Mouse (Mus musculus) adrenal gland, postnatal 36 days (tissue): ENCODE results near the gene Prkag2. TPM values are rescaled to one million over a fixed set of nuclear protein-coding genes. Genes with fewer than 3 reads are reported as not detected.
"Not testable (repeated sequence)": the region's sequence is repeated elsewhere in the genome, so short reads cannot be mapped to it uniquely, and the experiment has no call there.

ENCODE experiments used
- DNase-seq, 2 experiments: peaks; one replicate each; pipeline ENCODE4 v3.0.0; 2021; ENCODE audit warnings: mixed read lengths in 1 of 2
- total RNA-seq, 2 experiments: library from RNA; stranded (reverse); gene quantifications; 2 replicates each; pipeline ENCODE4 v1.2.3; 2021

The Prkag2 gene
- total RNA-seq, 2 experiments from 2014 or later: 36.8 to 42.7 TPM

- DNase-seq: no peak
Observed at GRCm38 (mm10) chr5:24873221-24873620, 227.2 kb downstream of the Prkag2 start.

DNA sequence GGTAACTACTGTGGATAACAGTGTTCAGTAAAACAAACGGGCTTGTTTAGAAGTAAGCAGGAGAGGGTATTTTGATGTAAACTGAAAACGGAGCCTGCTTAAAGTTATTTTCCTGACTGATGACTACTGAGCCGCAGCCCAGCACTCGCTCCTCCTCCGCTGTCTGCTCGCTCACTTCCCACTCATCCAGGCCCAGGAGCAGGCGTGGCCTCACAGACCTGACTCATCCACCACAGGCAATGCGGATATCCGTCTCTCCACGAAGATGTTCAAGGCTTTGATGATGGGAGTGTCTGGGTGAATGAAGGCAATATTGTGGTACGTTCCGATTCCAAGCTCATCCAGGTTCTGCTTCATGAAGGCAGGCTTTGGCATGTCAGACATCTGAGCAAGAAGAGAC lies 229.2 kb downstream of the Prkag2 start:
- DNase-seq: peak; percentile 75 to 76

DNA sequence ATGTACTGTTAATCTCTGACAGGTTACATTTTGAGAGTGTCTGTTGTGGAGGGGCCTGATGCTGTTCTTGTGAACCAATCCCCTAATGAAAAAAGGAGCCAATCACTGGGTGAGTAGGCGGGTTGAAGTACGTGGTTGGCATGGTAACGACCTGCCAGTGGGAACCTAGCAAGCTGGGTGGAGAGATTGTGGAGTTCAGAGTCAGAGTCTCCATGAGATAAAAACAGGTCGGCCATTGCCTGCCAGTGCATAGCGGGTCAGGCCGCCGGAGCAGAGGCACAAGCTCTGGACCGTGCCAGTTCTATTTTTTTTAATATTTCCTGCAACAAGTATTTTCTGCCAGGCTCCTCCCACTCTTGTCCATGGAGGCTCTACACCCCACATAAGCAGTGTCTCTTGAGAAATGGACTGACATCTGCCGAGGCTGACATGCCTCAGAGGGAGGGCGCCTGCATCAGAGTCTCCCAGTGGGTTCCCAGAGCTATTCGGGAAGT lies 230.6 kb downstream of the Prkag2 start:
- no peak for DNase-seq

- DNase-seq: no peak
Observed at GRCm38 (mm10) chr5:24863804-24864203, 236.6 kb downstream of the Prkag2 start.

GRCm38 (mm10) chr5:24861449-24861930 lies 239.0 kb downstream of the Prkag2 start:
- DNase-seq: no peak

GRCm38 (mm10) chr5:24860635-24861448 lies 239.6 kb downstream of the Prkag2 start:
- peak; percentile 60 to 68 for DNase-seq

DNA sequence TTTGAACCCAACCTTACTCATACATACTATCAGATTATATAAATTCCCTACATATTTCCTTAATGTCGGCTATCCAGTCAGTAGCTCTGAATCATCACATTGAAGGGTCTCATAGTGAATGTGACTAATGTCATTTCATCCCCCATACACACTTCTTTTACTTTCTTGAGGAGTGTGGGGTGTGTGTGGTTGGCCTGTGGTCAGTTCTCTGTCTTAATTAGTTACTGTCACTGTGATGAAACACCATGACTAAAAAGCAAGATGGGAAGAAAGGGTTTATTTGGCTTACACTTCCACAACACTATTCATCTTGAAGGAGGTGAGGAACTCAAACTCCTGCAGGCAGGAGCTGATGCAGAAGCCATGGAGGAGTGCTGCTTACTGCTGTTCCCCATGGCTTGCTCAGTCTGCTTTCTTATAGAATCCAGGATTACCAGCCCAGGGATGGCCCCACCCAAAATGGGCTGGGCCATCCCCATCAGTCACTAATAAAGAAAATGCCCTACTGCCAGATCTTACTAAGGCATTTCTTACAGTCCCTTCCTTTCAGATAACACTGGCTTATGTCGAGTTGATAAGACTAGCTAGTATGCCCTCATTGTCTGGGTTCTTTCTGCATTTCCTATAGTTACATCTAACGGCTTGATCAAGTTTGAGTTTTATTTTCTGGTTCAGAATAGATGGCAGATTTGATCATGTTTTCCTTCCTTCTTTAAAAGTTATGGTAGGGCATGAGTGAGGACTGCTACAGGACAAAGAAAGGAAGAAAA lies 240.5 kb downstream of the Prkag2 start:
- no peak for DNase-seq

GRCm38 (mm10) chr5:24854827-24855600 lies 245.4 kb downstream of the Prkag2 start:
- no peak for DNase-seq

DNA sequence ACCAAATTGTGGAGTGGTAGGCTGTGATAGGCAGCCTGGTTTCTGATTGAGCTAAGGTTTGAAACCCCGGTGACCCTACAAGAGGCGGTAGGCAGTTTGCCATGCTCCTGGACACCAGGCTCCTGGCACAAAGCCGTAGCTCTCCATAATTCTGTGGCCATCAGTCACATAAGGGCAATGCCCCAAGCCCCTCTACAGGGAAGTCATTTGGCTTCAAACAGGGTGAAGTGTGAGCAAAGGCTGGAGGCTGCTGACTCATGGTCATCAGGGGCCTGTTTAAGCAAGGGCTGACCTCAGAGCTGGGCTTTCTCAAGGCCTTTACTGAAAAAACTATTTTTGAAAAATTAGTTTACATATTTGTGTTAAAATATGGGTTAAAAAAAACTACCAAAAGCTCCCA lies 246.2 kb downstream of the Prkag2 start:
- peak; percentile 73 to 76 for DNase-seq

DNA sequence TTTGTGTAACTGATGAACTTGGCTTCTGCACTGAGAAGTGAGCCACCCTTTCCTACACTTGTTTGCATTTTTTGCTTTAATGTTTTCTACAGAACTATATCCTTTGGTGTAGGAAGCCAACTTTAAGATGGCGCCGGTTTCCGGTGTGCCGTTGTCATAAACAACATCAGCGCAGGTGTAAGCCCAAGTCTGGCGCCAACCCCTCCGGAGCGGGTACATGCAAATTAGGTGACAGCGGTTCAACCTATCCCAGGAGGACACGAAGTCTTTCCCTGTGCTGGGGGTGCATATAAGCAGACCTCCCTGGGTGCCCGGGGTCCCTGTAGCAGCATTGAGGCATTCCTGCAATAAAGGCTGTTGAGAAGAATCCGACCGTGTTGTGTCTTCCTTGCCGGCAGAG lies 252.2 kb downstream of the Prkag2 start:
- DNase-seq: not testable (repeated sequence)

DNA sequence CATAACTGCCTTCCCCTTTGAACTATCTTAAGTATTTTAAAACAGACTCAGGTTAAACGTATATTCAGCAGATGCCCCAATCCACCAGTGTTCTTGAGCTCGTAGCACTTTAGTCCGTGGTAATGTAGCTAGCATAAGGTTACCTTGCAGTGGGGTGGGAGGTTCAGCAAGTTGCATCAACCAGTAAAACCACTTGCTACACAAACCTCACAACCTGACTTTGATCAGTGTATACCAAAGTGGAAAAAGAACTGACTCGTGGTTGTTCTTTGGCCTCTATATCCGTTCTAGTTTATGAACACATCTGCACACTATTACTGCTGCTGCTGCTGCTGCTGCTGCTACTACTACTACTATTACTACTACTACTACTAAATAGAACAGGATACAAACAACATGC lies 256.6 kb downstream of the Prkag2 start:
- no peak for DNase-seq

- no peak for DNase-seq
Observed at GRCm38 (mm10) chr5:24843103-24843475, 257.4 kb downstream of the Prkag2 start.

DNA sequence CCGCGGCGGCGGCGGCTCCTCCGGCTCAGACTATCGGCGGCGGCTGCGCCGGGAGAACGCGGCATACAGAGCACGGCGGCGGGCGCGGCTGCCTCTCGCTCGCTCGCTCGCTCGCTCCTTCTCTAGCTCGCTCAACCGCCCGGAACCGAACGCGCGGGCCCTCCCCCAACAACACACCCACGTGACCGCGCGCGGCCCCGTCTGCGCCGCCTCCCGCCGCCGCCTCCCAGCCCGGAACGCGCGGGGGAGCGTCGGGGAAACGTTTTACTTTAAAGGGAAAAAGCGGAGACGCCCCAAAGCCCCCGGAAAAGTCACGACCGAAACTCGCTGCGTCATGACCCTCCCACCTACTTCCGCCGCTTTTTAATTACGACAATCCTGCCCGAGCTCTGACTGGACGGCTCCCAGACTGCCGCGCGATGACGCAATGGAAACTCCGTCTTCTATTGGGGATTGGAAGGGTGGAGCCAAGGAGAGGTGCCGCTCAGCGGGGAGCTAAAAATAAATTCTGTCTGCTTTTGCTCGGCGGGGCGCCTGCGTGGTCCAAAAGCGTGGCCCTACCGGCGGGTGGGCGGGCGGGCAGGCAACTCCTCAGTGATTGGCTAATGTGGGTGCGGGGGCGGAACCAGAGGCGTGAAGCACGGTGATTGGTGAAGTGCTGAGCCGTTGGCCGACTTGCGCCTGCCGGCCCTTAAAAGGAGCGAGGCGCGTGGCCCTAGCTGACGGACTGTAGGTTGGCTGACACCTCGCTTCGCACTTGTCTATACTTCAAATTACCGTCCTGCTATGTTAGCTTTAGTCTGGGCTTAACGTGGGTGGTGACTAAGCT lies 258.0 kb downstream of the Prkag2 start, which contains the start of gene Rheb:
Gene Rheb (minus strand): TSS at position 351 of the 829 bp plus-strand sequence.
- DNase-seq: peak; percentile 97 to 99

DNA sequence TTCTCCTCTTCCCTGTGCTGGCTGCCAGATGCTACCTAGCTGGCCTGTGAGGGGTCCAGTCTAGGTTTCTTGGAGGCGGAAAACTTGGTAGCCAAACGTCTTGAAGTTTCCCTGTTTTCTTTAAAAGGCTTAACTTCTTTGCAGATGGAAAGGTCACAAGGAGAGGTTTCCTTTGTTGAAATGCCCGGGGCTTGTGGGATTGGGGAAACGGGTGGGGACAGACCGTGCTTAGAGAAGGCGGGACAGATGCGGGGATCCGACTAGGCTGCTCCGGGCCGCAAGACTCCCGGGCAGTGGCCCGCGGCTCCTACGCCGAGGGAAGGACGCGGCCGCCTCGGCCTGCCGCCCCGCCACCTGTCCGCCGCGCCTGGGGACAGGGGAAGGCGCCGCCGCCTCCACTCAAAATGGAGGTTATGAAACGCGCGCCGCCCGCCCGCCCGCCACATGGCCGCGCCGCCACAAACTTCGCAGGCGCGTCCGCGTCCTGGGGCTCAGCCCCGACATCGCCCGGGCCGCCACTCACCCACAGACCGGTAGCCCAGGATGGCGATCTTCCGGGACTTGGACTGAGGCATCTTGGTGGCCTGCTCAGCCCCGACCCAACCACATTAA lies 258.7 kb downstream of the Prkag2 start:
- DNase-seq: peak in 1 of 2 experiments; percentile 63

- no peak for DNase-seq
Observed at GRCm38 (mm10) chr5:24840975-24841431, 259.4 kb downstream of the Prkag2 start.

DNA sequence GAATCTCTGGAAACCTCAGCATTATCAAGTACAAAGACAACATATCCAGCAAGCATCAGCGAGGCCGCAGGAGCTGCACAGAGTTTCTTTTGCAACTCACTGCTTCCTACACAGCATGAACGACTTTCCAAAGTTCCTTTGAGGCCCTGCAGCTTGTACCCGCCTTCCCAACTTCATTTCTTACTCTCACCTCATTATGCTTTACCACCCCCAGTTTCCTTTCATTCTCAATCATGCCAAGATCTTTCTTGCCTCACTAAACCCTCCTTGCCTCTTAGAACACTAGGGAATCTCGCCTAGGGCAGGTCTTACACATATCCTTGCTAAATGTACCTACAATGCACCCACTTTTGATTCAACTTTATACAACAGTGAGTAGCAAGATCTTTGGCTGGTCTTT lies 266.0 kb downstream of the Prkag2 start:
- no peak for DNase-seq

DNA sequence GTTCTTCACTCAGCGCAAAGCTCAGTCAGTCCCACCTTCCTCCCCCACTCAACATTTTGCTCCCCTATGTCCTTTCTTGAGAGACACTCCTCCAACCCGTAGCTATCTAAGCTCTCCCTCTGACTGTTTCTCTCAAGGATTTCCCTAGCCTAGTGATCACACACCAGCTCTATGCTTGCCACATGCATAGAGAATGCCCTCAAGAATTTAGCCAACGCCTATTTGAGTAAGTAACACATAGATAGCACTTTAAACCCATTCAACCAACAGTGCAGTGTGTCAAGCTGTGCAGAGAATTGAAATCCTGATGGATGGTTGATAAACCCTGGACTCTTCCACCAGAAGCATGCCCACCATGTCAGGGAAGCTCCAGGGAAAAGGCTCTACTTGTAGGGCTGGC lies 268.5 kb downstream of the Prkag2 start:
- DNase-seq: no peak

DNA sequence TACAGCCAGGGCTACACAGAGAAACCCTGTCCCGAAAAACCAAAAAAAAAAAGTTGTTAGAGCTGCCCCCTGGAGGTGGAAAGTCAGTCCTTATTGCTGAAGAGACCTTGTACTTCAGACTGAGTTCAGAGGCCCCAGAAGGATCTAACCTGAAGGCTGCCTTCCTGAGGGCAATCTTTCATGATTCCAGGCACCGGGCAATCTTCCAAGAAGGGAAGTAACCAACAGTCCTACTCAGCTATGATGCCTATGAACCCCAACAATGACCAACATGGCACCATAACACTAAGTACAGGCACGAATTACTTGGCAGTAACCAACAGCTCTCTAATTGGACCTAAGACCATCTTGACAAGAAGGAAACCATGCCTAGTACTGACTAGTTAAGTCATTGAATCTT lies 272.0 kb downstream of the Prkag2 start:
- peak in 1 of 2 experiments; percentile 21 for DNase-seq

- DNase-seq: no peak
Observed at GRCm38 (mm10) chr5:24827173-24827572, 273.3 kb downstream of the Prkag2 start.

DNA sequence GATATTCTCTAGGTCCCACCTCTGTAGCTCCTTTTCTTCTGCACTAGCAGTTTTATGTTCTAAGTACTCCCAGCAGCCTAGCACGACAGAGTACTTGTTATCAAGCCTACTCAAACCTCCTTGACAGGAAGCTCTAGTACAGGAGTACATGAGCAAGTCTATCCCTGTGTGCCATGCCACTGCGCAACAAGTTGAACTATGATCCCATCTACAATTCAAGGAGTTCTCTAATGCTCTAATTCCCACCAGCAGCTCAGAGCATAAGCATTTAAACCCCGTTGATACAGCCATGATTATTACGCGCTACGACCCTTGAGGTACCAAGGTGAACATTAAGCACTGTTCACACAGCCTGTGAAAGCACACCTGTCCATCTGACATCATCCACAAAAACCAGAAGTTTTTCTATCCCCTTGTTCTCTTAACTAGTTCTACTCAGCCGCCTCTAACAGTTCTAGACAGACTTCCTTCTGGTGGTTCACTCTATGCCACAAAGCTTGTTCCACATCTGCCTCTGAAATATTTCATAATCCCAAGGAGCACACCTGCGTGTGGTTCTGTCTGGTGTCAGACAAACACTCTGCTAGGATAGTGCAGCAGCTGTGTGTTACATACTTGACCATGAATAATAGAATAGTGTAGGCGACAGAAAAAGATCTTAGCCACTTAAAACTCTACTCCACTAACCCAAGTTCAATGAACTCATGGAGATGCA lies 274.2 kb downstream of the Prkag2 start:
- no peak for DNase-seq
